Mouse (Mus musculus) forebrain, postnatal 0 days (tissue): ENCODE measurements around the gene Exoc6. TPM values are rescaled to one million over a fixed set of nuclear protein-coding genes. Genes with fewer than 3 reads are reported as not detected.

Source experiments
- ATAC-seq: fragments of 200-750 bp; cut with Nextera tagmentation; 2 replicates; pipeline ENCODE4 v1.8.0; 2017; ENCODE audit warnings: mild to moderate bottlenecking, moderate library complexity
- DNase-seq: peaks from one replicate; pipeline ENCODE4 v3.0.0-alpha.2; 2015
- H3K27ac ChIP-seq: fragments of 300-500 bp; sonication (generic); 2 replicates; pipeline ENCODE4 v1.5.1; 2014; ENCODE audit warnings: low read depth, mild to moderate bottlenecking, antibody characterized with exemption, low read length, moderate library complexity, mixed read lengths
- H3K27me3 ChIP-seq: fragments of 300-500 bp; sonication (generic); 2 replicates; pipeline ENCODE4 v1.6.1; 2014; ENCODE audit warnings: mild to moderate bottlenecking, low read length, mixed read lengths; ENCODE audit not compliant: insufficient read depth
- H3K36me3 ChIP-seq: fragments of 300-500 bp; sonication (generic); 2 replicates; pipeline ENCODE4 v1.6.1; 2014; ENCODE audit warnings: mild to moderate bottlenecking, moderate library complexity; ENCODE audit not compliant: insufficient read depth
- H3K4me1 ChIP-seq: fragments of 300-500 bp; sonication (generic); 2 replicates; pipeline ENCODE4 v1.6.1; 2014; ENCODE audit warnings: antibody characterized with exemption; ENCODE audit not compliant: insufficient read depth
- H3K4me2 ChIP-seq: fragments of 300-500 bp; sonication (generic); 2 replicates; pipeline ENCODE4 v1.6.1; 2014; ENCODE audit warnings: low read depth, mild to moderate bottlenecking, moderate library complexity
- H3K4me3 ChIP-seq: fragments of 300-500 bp; sonication (generic); 2 replicates; pipeline ENCODE4 v1.5.1; 2014; ENCODE audit warnings: low read depth, low read length, mixed read lengths
- H3K9ac ChIP-seq: fragments of 300-500 bp; sonication (generic); 2 replicates; pipeline ENCODE4 v1.6.1; 2014; ENCODE audit warnings: mild to moderate bottlenecking
- H3K9me3 ChIP-seq: fragments of 300-500 bp; sonication (generic); 2 replicates; pipeline ENCODE4 v1.6.1; 2016; ENCODE audit warnings: low read length
- CTCF ChIP-seq: sonication (generic); IDR thresholded peaks from 2 replicates; pipeline ENCODE4 v1.5.1; 2016; ENCODE audit warnings: antibody characterized with exemption, control low read depth, low read depth
- WGBS: fragments of 180-500 bp; shearing (Covaris S2); extraction: QIAGEN DNeasy Blood & Tissue Kit; methylation state at CpG from one replicate; pipeline ENCODE4 v1.1.7; 2014; 5-methylcytosine and 5-hydroxymethylcytosine counted together
- polyA plus RNA-seq: library from polyadenylated mRNA; unstranded; fragments of >200 nt; fragmentation: Nextera tagmentation; extraction: Ambion mirVana; gene quantifications from 2 replicates; pipeline ENCODE4 v1.2.1, GENCODE M21; 2015
- total RNA-seq: library from RNA; depleted of rRNA; stranded (reverse); fragments of >200 nt; gene quantifications from 2 replicates; pipeline ENCODE4 v1.2.3, GENCODE M21; 2014

Gene Exoc6
- total and polyA plus RNA-seq, 2 experiments from 2014 or later = 34.3 to 42.9 TPM

DNA sequence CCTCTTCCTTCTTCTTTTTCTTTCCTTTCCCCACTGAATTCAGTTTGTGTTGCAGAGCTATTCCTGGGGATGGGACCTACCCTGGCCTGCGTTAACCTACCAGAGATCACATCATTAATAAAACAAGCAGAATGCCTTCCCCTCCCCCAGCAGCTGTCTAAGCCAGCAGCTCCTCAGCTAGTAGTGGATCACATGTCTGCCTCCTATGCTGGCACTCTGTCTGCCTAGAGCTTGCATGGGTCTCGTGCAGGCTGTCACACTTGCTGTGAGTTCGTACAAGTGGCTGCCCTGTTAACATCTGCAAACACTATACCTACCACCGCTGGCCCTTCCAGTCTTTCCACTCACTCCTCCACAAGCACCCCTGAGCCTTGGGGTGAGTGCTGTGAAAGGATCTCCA is 29.4 kb downstream of the Exoc6 start:
- H3K9ac ChIP-seq = no peak overlapping the region
- no peak overlapping the region for H3K4me3 ChIP-seq
- DNase-seq (no peak), ATAC-seq (no peak)
- no peaks in the 10 kb centered on the region for H3K27me3 ChIP-seq
- WGBS = 55% methylated on average over 4 of the region's 4 CpGs
- peaks cover 14% of the 10 kb centered on the region; the same call in 1 of the 2 replicates for H3K36me3 ChIP-seq
- H3K4me2 ChIP-seq = no peak overlapping the region
- no peaks in the 10 kb centered on the region for H3K9me3 ChIP-seq
- H3K4me1 ChIP-seq = no peaks in the 10 kb centered on the region
- no peak for TF ChIP-seq CTCF
- no peak overlapping the region for H3K27ac ChIP-seq

- Histone ChIP-seq H3K4me3 (no peak overlapping the region), H3K27ac (no peak overlapping the region), H3K9ac (no peak overlapping the region), H3K4me2 (no peak overlapping the region), H3K36me3 (peaks cover 14% of the 10 kb centered on the region; the same call in 1 of the 2 replicates), H3K27me3 (no peaks in the 10 kb centered on the region), H3K4me1 (no peaks in the 10 kb centered on the region), H3K9me3 (no peaks in the 10 kb centered on the region)
- WGBS = 83% methylated on average over 6 of the region's 6 CpGs
- no peak for ATAC-seq
- no peak for TF ChIP-seq CTCF
- DNase-seq = no peak
Observed at GRCm38 (mm10) chr19:37580438-37580837, 30.2 kb downstream of the Exoc6 start.

GRCm38 (mm10) chr19:37585210-37585609 is 35.0 kb downstream of the Exoc6 start:
- no peak overlapping the region for H3K4me3 ChIP-seq
- TF ChIP-seq CTCF = no peak
- no peak for ATAC-seq

GRCm38 (mm10) chr19:37585684-37586083 is 35.5 kb downstream of the Exoc6 start:
- Histone ChIP-seq H3K27ac (no peak overlapping the region), H3K36me3 (peaks cover 4% of the 10 kb centered on the region), H3K4me3 (no peak overlapping the region), H3K9ac (no peak overlapping the region), H3K4me2 (no peak overlapping the region), H3K27me3 (no peaks in the 10 kb centered on the region), H3K4me1 (no peaks in the 10 kb centered on the region), H3K9me3 (no peaks in the 10 kb centered on the region)
- DNase-seq (no peak), ATAC-seq (no peak)
- WGBS = 78% methylated on average over 8 of the region's 8 CpGs
- no peak for TF ChIP-seq CTCF

More at GRCm38 (mm10) chr19:37585210-37585609, 35.0 kb downstream of the Exoc6 start:
- Histone ChIP-seq H3K9me3 (no peaks in the 10 kb centered on the region), H3K9ac (no peak overlapping the region), H3K27ac (no peak overlapping the region), H3K27me3 (no peaks in the 10 kb centered on the region), H3K4me2 (no peak overlapping the region), H3K36me3 (peaks cover 4% of the 10 kb centered on the region; the same call in 1 of the 2 replicates), H3K4me1 (no peaks in the 10 kb centered on the region)
- WGBS = 47% methylated on average over 14 of the region's 14 CpGs
- DNase-seq = no peak

DNA sequence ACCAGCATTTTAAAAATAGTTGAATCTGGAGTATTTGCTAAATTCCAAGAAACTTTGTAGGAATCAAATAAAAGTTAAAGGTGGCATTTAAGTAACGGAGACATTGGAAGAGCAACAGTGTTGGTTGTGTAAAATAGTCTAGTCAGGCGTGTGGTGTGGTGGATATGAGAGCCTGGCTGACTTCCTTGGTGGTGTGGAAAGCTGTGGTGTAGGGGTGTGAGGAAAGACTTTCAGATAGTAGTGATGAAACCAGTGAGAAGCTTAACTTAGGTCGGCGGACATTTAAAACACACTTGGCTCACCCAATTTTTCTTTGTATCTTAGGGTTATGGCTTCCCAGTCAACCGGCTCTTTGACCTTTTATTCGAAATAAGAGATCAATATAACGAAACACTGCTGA is 40.3 kb downstream of the Exoc6 start:
- H3K9ac ChIP-seq = no peak overlapping the region
- no peaks in the 10 kb centered on the region for H3K4me1 ChIP-seq
- H3K9me3 ChIP-seq = no peaks in the 10 kb centered on the region
- peaks cover 15% of the 10 kb centered on the region for H3K36me3 ChIP-seq
- TF ChIP-seq CTCF = no peak
- no peak overlapping the region for H3K4me2 ChIP-seq
- 94% methylated on average over 7 of the region's 7 CpGs for WGBS
- DNase-seq (no peak), ATAC-seq (no peak)
- H3K27ac ChIP-seq = no peak overlapping the region
- no peaks in the 10 kb centered on the region for H3K27me3 ChIP-seq
- no peak overlapping the region for H3K4me3 ChIP-seq

DNA sequence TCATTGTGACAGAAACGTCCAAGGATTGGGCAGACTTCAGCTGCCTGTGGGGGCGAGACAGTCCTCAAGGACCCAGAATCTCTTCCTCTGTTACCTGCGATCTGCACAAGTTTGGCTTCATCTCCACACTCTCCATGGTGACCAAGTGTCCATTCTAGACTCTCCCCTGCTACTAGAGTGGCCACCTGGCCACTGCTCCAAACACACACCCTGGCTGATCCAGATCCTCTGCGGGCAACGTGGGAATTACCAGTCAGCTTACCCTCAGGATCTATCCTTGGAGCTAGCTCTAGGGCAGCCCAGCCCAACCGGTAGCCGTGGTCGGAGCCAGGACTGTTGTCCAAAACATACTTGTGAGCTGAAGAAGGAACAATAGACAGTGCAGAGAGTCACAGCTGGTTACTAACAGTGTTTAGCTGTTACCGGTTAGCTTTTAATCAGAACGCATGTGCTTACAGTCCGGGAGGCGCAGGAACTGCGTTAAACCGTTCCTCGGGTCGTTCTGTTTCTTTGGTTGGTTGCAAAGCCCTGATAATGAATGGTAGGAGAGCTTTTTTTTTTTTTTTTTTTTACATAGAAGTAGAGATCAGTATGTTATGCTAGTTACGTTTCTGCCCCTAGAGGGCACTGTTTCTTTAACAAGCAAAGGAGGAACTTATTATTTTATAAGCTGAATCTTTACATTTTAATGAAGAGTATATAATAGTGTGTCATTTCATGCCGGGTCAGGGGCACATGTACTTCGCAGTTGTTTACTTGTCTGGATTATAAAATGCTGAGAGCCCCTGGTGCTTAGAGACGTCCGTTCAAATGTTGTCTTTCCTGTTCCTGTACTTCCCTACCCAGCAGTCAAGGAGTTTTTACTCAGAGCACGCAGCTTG is 52.0 kb downstream of the Exoc6 start:
- peak; percentile 58; the same call in 1 of the 2 replicates for ATAC-seq
- Histone ChIP-seq H3K27me3 (no peaks in the 10 kb centered on the region), H3K9ac (no peak overlapping the region), H3K9me3 (no peaks in the 10 kb centered on the region), H3K4me1 (no peaks in the 10 kb centered on the region), H3K27ac (no peak overlapping the region), H3K4me2 (no peak overlapping the region), H3K36me3 (peaks cover 5% of the 10 kb centered on the region; the same call in 1 of the 2 replicates), H3K4me3 (no peak overlapping the region)
- WGBS = 34% methylated on average over 22 of the region's 22 CpGs
- DNase-seq = peak; percentile 80
- peak; percentile 55 for TF ChIP-seq CTCF

- H3K9ac ChIP-seq = no peak overlapping the region
- no peak overlapping the region for H3K4me2 ChIP-seq
- H3K4me1 ChIP-seq = no peaks in the 10 kb centered on the region
- H3K36me3 ChIP-seq = 0 out of 2 replicates have a peak, but pooled peaks cover 9% of the 10 kb centered on the region
- H3K27ac ChIP-seq = no peak overlapping the region
- H3K27me3 ChIP-seq = no peaks in the 10 kb centered on the region
- DNase-seq (no peak), ATAC-seq (no peak)
- H3K4me3 ChIP-seq = no peak overlapping the region
- no peaks in the 10 kb centered on the region for H3K9me3 ChIP-seq
- TF ChIP-seq CTCF = no peak
- WGBS = 78% methylated on average over 7 of the region's 7 CpGs
Observed at GRCm38 (mm10) chr19:37609991-37610390, 59.8 kb downstream of the Exoc6 start.
